23 mouse cellular contexts compared by ENCODE assay signal in the genomic region with DNA sequence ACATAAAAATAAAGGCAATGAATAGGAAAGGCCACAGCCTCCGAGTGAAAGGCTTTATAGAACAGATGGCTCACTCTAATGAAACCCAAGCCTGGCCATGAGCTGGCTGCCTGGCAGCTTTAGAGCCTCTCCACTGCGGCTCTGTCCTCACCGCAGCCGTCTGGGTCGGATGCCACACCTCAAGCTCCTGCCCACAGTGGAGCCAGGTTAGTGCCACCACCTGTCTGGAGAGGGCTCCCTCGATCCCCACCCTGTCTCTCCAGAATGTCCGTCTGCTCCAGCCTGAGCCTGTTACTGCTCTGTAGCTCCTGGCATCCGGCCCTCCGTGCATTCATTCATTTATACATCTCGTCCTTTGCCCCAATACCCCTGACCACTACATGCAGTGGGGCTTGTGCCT. TPM values are rescaled to one million over a fixed set of nuclear protein-coding genes. Genes with fewer than 3 reads are reported as not detected.
DNase-seq lines count a peak whose midpoint lies in the region; ATAC-seq and TF ChIP-seq lines count a peak whose summit lies in the region.
"Had no signal": no experiment of that assay in that cellular context is flagged by ENCODE, and none has a peak within 500 bp of the region (broad histone marks: within the 10 kb centered on the region; RNA-seq: fewer than 3 reads in every experiment).

No protein-coding gene starts in this region.

- 0 out of 2 replicates have a peak overlapping the region, but pooled peaks have one; percentile 30 for H3K27ac ChIP-seq in embryonic facial prominence, embryonic 12.5 days
- no peak overlapping the region for H3K27ac ChIP-seq in embryonic facial prominence, embryonic 10.5 days (replicated peaks)
- peak overlapping the region; percentile 86 for H3K27ac ChIP-seq in layer of hippocampus, adult 2 months
- H3K27ac ChIP-seq in embryonic facial prominence, embryonic 14.5 days (replicated peaks; ENCODE audit: low read depth, low read length), result no peak overlapping the region
- no peak overlapping the region for H3K27ac ChIP-seq in heart, embryonic 10.5 days
- H3K27ac ChIP-seq: forebrain, embryonic 12.5 days; heart, embryonic 13.5 days; kidney, embryonic 15.5 days; midbrain, embryonic 12.5 days; neural tube, embryonic 13.5 days had no signal

- H3K4me2 ChIP-seq in embryonic facial prominence, embryonic 12.5 days (replicated peaks), result no peak overlapping the region
- H3K4me2 ChIP-seq in embryonic facial prominence, embryonic 14.5 days (ENCODE audit: low read depth, low read length), result no peak overlapping the region
- H3K4me2 ChIP-seq: forebrain, embryonic 12.5 days; heart, embryonic 13.5 days; kidney, embryonic 15.5 days; midbrain, embryonic 12.5 days; neural tube, embryonic 13.5 days had no signal

- peaks cover 5% of the 10 kb centered on the region; the same call in 1 of the 2 replicates for H3K4me1 ChIP-seq in embryonic facial prominence, embryonic 12.5 days
- H3K4me1 ChIP-seq in embryonic facial prominence, embryonic 10.5 days, result peaks cover 18% of the 10 kb centered on the region
- H3K4me1 ChIP-seq in embryonic facial prominence, embryonic 14.5 days (ENCODE audit: control insufficient read depth, insufficient read depth, low read length), result no peaks in the 10 kb centered on the region
- H3K4me1 ChIP-seq in heart, embryonic 10.5 days, result peaks cover 19% of the 10 kb centered on the region
- H3K4me1 ChIP-seq: neural tube, embryonic 13.5 days had no signal

- no peak overlapping the region for H3K4me3 ChIP-seq in embryonic facial prominence, embryonic 12.5 days
- H3K4me3 ChIP-seq in embryonic facial prominence, embryonic 10.5 days, result no peak overlapping the region
- H3K4me3 ChIP-seq in layer of hippocampus, adult 2 months, result no peak overlapping the region
- H3K4me3 ChIP-seq in embryonic facial prominence, embryonic 14.5 days (ENCODE audit: low read depth, low read length), result no peak overlapping the region
- H3K4me3 ChIP-seq in heart, embryonic 10.5 days, result no peak overlapping the region
- H3K4me3 ChIP-seq: forebrain, embryonic 12.5 days; heart, embryonic 13.5 days; kidney, embryonic 15.5 days; midbrain, embryonic 12.5 days; neural tube, embryonic 13.5 days had no signal

- 72% methylated on average over 10 of the region's 10 CpGs for WGBS in embryonic facial prominence, embryonic 12.5 days
- WGBS in embryonic facial prominence, embryonic 10.5 days, result 83% methylated on average over 10 of the region's 10 CpGs
- 69% methylated on average over 10 of the region's 10 CpGs for WGBS in embryonic facial prominence, embryonic 14.5 days
- WGBS in heart, embryonic 10.5 days, result 84% methylated on average over 10 of the region's 10 CpGs

- peaks cover 33% of the 10 kb centered on the region for H3K27me3 ChIP-seq in embryonic facial prominence, embryonic 12.5 days
- H3K27me3 ChIP-seq in embryonic facial prominence, embryonic 10.5 days (replicated peaks; ENCODE audit: low read depth, poor library complexity, severe bottlenecking), result peaks cover 41% of the 10 kb centered on the region
- H3K27me3 ChIP-seq in embryonic facial prominence, embryonic 14.5 days (replicated peaks; ENCODE audit: control insufficient read depth, insufficient read depth, low read length), result peaks cover 23% of the 10 kb centered on the region
- H3K27me3 ChIP-seq in heart, embryonic 10.5 days (ENCODE audit: insufficient read depth, poor library complexity, severe bottlenecking), result peaks cover 78% of the 10 kb centered on the region

- H3K9me3 ChIP-seq in embryonic facial prominence, embryonic 12.5 days, result no peaks in the 10 kb centered on the region
- no peaks in the 10 kb centered on the region for H3K9me3 ChIP-seq in embryonic facial prominence, embryonic 10.5 days
- no peaks in the 10 kb centered on the region for H3K9me3 ChIP-seq in embryonic facial prominence, embryonic 14.5 days (ENCODE audit: control insufficient read depth, low read length)
- no peaks in the 10 kb centered on the region for H3K9me3 ChIP-seq in heart, embryonic 10.5 days
- H3K9me3 ChIP-seq: forebrain, embryonic 12.5 days; heart, embryonic 13.5 days; kidney, embryonic 15.5 days; midbrain, embryonic 12.5 days; neural tube, embryonic 13.5 days had no signal

- H3K9ac ChIP-seq in embryonic facial prominence, embryonic 12.5 days, result no peak overlapping the region
- no peak overlapping the region for H3K9ac ChIP-seq in embryonic facial prominence, embryonic 14.5 days (ENCODE audit: low read depth, low read length)
- H3K9ac ChIP-seq: forebrain, embryonic 12.5 days; heart, embryonic 13.5 days; kidney, embryonic 15.5 days; liver, postnatal 0 days; midbrain, embryonic 12.5 days; neural tube, embryonic 13.5 days had no signal

- ATAC-seq in embryonic facial prominence, embryonic 12.5 days (ENCODE audit: insufficient number of reproducible peaks, insufficient read depth, low FRiP score, low TSS enrichment), result no peak
- peak; percentile 56; the same call in 1 of the 2 replicates for ATAC-seq in embryonic facial prominence, embryonic 14.5 days (ENCODE audit: low read depth)
- ATAC-seq: hindbrain, embryonic 16.5 days; intestine, postnatal 0 days; liver, postnatal 0 days had no signal

- H3K36me3 ChIP-seq in embryonic facial prominence, embryonic 12.5 days, result no peaks in the 10 kb centered on the region
- no peaks in the 10 kb centered on the region for H3K36me3 ChIP-seq in embryonic facial prominence, embryonic 10.5 days (replicated peaks)
- H3K36me3 ChIP-seq in embryonic facial prominence, embryonic 14.5 days (ENCODE audit: control insufficient read depth, insufficient read depth, low read length), result no peaks in the 10 kb centered on the region
- no peaks in the 10 kb centered on the region for H3K36me3 ChIP-seq in heart, embryonic 10.5 days
- H3K36me3 ChIP-seq: forebrain, embryonic 12.5 days; heart, embryonic 13.5 days; kidney, embryonic 15.5 days; midbrain, embryonic 12.5 days; neural tube, embryonic 13.5 days had no signal

- TF ChIP-seq CTCF in layer of hippocampus, adult 2 months (conservative IDR thresholded peaks at IDR 0.05), result no peak

- DNase-seq in embryonic facial prominence, embryonic 10.5 days (ENCODE audit: low spot score), result no peak
- DNase-seq in layer of hippocampus, adult 2 months (ENCODE audit: low spot score in 2 of 2), result no peak
- no peak for DNase-seq in layer of hippocampus, adult 18-20 months (ENCODE audit: low spot score in 2 of 2)
- DNase-seq in embryonic facial prominence, embryonic 14.5 days (ENCODE audit: low spot score), result no peak
- DNase-seq in right cerebral cortex, adult 18-20 months, result no peak
- DNase-seq in heart, embryonic 10.5 days (ENCODE audit: low spot score), result no peak
- DNase-seq: B cell, adult 2 months; heart, adult 11 months; kidney, postnatal 4 days; layer of hippocampus, postnatal 36 days; liver, postnatal 0 days; lung, postnatal 10 days; right cerebral cortex, postnatal 25 days; thymus, adult 2 months had no signal

RNA-seq across cellular contexts. Expression of gene Lgr6, which starts 15.4 kb away (rescaled TPM):
- polyA plus RNA-seq in embryonic facial prominence, embryonic 12.5 days (2016; fragmentation: Nextera tagmentation; extraction: Ambion mirVana), result 3.5 and 3.9 TPM in 2 replicates
- polyA plus RNA-seq in embryonic facial prominence, embryonic 10.5 days (2016; fragmentation: Nextera tagmentation; extraction: Ambion mirVana), result 0.73 and 1.1 TPM in 2 replicates
- 1 to 10 TPM; 2.4 TPM for total RNA-seq in layer of hippocampus, adult 2 months (2021)
- 1 to 10 TPM; 1.3 to 2.6 TPM for total RNA-seq in layer of hippocampus, adult 18-20 months (2021)
- polyA plus RNA-seq in embryonic facial prominence, embryonic 14.5 days (2014; fragmentation: Nextera tagmentation; extraction: Ambion mirVana), result 7.0 and 7.5 TPM in 2 replicates
- polyA plus RNA-seq in heart, embryonic 10.5 days (2016; fragmentation: Nextera tagmentation; extraction: Ambion mirVana), result 0.49 and 0.64 TPM in 2 replicates
- polyA plus RNA-seq: liver, adult 2 months had no signal

RNA-seq across cellular contexts. Expression of gene Ptpn7, which starts 42.9 kb away (rescaled TPM):
- polyA plus RNA-seq in embryonic facial prominence, embryonic 12.5 days (2016; fragmentation: Nextera tagmentation; extraction: Ambion mirVana), result 1.4 and 1.7 TPM in 2 replicates
- 1.3 and 2.1 TPM in 2 replicates for polyA plus RNA-seq in embryonic facial prominence, embryonic 10.5 days (2016; fragmentation: Nextera tagmentation; extraction: Ambion mirVana)
- total RNA-seq in layer of hippocampus, adult 2 months (2021), result not detected
- total RNA-seq in layer of hippocampus, adult 18-20 months (2021), result not detected
- 2.1 and 2.7 TPM in 2 replicates for polyA plus RNA-seq in embryonic facial prominence, embryonic 14.5 days (2014; fragmentation: Nextera tagmentation; extraction: Ambion mirVana)
- polyA plus RNA-seq in heart, embryonic 10.5 days (2016; fragmentation: Nextera tagmentation; extraction: Ambion mirVana), result 1.5 and 5.0 TPM in 2 replicates
- total RNA-seq: layer of hippocampus, postnatal 36 days had no signal

RNA-seq across cellular contexts. Expression of gene Arl8a, which starts 57.0 kb away (rescaled TPM):
- polyA plus RNA-seq in embryonic facial prominence, embryonic 12.5 days (2016; fragmentation: Nextera tagmentation; extraction: Ambion mirVana), result 78.6 and 81.2 TPM in 2 replicates
- polyA plus RNA-seq in embryonic facial prominence, embryonic 10.5 days (2016; fragmentation: Nextera tagmentation; extraction: Ambion mirVana), result 48.3 and 50.3 TPM in 2 replicates
- 100 to 1,000 TPM; 247 to 258 TPM for total RNA-seq in layer of hippocampus, adult 2 months (2021)
- total RNA-seq in layer of hippocampus, adult 18-20 months (2021), result 100 to 1,000 TPM; 248 to 258 TPM
- 73.8 and 74.7 TPM in 2 replicates for polyA plus RNA-seq in embryonic facial prominence, embryonic 14.5 days (2014; fragmentation: Nextera tagmentation; extraction: Ambion mirVana)
- polyA plus RNA-seq in heart, embryonic 10.5 days (2016; fragmentation: Nextera tagmentation; extraction: Ambion mirVana), result 28.0 and 36.5 TPM in 2 replicates

Comparison
In these comparisons a context has a peak if more than half of its experiments do, and no peak if none do; other contexts are left out.
1. H3K27ac ChIP-seq: peak in embryonic facial prominence, embryonic 12.5 days (single experiment) and layer of hippocampus, adult 2 months (single experiment); none in embryonic facial prominence, embryonic 10.5 days (single experiment), embryonic facial prominence, embryonic 14.5 days (single experiment) and heart, embryonic 10.5 days (single experiment).